Mouse (Mus musculus) mature B cell (primary cell): ENCODE measurements around the gene Lcor.

Experiments used
- in situ Hi-C: fragments of 300-500 bp; cut with MboI; formaldehyde crosslinking; loops from 2 replicates; pipeline ENCODE4 v1.14.3; 2019

Gene Lcor

DNA sequence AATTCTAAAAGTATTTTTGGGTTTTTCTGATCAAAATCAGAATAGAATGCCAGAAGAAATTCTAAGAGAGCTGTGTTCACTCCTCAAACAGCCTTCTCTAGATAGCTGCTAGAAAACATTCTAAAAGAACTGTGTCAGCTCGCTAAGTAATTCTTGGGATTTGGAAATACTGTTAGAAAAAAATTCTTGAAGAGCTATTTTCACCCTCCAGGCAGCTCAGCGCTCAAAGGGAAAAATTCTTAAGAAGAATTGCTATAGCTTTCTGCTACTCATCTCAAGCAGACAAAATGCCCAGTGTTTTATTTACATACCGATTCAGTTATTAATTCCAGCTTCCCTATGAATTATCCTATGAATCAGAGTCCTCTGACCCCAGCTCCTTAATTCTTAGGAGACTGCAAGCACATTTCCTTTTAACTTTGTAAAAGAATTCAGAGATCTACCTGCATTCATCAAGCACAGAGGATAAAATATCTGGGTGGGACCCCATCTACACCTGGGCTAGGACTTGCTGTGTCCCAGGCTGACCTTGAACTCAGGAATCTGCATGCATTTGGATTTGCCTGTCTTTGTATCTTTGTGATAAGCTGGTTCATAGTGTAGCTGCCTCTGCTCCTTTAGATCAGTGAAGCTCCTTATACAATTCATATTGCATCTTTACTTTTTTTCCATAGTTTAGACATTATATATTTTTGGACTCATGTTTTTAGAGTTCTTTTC lies 5.7 kb upstream of the Lcor start:
- in situ Hi-C loops: no loop called here

DNA sequence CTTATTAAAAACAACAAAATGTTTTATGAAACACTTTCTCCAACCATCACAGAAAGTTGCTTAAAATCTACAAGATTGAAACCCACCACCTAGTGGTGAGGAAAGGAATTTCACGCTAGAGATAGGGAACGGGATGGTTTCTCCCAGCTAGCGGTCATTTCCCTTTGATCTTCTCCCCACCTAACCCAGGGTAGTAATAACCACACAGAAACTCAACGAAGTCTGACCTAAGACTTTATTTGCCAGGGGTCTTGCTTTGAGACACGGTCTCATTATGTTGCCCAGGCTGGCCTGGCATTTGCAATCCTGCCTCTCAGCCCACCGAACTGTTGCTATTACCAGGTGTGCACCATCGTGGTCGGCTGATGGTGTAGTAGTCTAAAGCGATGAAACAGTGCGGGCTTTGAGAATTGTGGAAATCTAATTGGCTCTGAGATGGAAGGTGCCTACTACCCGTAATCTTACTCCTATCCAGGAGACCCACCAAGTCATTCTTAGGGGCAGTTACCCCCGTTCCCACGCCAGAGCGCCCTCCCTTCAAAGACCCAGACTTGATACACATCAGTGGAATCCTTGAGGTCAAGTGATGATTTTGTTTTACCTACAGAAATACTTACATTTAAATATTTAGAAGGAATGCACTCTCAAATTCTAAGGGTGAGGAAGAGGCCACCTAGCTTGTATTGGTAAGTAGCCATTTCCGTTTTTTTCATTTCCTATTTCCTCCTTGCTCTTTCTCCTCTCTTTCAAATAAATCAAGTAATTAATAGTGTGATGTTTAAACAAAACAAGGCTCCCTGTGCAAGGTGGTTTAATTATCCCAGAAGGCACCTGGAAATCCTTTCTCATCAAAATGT lies 1.2 kb upstream of the Lcor start:
- in situ Hi-C loops: no loop called here

DNA sequence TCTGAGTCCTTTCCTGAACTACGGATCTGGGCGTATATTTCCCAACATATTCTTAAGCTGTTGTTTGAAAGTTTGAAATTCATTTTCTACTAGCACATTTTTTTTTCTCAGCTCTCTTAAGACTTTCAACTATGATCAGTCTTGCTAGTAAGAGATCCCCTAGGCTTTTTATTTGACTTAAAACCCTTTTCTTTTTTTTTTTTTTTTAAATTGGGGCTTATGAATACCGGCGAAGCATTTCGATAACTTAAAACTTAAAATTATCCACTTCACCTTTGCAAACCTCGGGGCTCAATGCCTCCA lies 599 bp upstream of the Lcor start:
- in situ Hi-C loops: no loop called here

DNA sequence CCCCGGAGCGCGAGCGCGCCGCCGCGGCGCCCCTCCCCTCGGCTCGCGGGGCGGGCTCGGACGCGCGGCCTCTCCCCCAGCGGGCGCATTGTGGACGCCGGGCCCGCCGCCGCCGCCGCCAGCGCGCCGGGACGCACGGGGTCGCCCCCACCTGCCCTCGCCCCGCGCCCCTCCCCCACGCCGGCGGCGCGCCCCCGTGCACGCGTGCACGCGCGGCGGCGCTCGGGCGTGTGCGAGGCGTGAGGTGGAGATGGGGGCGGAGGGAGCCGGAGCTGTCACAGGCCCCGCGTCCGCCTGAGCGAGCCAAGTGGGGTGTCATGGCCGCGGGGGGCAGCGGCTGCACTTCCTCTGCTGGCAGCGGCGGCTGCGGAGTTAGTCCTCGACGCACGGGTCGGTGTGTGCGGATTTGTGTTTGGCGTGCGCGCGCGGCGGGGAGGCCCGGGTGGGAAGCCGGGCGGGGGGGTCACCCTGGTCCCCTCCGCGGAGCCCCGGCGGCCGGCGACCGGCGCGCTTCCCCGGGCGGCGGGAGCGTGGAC lies 540 bp downstream of the Lcor start:
- in situ Hi-C loops: no loop called here

DNA sequence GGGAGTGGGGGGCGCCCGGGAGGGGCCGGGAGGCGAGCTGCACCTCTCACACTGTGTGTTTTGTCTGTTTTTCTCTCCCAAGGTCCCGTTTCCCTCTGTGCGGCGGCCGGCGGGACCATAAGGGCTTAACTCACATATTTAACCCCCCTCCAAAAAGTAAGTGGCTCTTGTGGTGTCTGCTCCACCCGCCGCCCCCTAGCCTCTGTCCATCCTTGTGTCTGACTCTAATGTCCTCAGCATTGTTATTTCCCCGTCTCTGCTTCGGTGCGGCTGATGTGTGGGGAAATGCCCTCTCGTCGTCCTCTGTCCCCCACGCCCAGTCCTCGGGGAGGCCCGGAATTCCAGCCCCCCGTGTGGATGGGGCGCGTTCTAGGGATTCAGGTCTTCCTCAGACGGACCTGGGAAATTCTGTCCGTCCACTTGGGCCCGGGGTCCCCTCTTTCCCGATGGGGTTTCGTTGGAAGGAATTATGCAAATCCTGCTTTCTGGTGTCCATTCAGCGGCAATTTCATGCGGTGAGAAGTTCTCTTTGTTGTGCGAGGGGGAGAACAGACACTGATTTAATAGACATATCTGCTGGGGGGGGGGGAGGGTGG lies 1.1 kb downstream of the Lcor start:
- in situ Hi-C loops: no loop called here

DNA sequence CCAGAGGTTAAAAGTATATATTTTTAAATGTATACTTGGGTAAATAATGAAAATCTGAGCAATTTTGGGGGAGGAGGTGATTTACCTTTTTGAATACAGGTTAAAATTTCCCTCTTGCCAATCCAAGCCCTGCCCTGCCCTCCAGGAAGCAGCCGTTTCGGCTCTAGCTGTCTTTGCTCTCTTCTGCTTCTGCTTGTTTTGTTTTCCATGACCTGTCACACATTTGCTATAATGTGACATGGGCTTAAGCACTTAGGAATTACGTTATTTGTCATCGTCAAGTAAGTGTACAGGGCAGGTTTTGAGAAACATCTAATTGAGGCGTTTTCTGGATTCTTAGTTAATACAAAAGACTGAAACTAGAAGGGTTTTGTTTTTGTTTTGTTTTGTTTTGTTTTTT lies 1.9 kb downstream of the Lcor start:
- in situ Hi-C loops: no loop called here

DNA sequence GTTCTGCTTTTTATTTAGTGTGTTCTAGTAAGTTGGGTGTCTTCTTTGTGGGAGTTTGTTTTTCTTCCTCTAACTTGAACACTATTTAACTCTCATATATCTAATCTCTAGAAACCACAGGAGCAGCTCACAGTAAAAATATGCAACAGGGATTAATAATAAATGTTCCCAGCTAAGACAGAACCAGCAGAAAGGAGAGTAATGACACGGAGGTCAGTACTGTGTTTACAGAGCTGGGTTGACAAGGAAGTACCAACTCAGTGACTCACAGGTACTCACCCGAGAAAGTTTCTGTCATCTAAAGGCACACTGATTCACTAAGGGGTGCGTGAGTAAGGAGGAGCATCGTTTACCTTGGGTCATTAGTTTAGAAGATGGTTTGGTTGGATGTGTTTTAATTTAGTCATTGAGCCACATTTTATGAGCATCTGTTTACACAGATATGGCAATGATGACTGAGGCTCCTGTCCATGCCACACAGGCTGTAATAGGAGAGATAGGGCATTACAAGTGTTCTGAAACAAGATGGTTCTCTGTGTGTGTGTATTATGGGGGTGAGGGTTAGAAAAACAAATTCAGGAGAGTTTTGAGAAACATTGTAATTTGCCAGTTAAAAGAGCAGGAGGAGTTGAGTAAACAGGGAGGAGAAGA lies 13.1 kb downstream of the Lcor start:
- in situ Hi-C loops: no loop called here

DNA sequence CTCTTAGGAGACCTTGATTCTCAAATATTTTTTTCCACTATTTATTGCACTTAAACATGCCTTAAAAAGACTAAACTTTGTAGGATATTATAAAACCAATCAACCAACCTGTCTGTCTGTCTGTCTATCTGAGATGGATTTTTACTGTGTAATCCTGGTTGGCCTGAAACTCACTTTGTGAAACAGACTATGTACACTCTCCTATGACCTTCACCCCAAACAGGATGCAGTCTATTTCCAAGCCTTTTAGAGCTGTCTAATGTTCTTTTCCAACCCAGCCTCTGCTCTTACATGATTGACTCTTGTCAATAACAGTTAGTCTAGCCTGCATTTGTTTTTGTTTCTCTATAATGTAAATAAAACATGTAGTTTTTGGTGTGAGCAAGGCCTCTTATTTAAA lies 13.6 kb downstream of the Lcor start:
- in situ Hi-C loops: no loop called here

DNA sequence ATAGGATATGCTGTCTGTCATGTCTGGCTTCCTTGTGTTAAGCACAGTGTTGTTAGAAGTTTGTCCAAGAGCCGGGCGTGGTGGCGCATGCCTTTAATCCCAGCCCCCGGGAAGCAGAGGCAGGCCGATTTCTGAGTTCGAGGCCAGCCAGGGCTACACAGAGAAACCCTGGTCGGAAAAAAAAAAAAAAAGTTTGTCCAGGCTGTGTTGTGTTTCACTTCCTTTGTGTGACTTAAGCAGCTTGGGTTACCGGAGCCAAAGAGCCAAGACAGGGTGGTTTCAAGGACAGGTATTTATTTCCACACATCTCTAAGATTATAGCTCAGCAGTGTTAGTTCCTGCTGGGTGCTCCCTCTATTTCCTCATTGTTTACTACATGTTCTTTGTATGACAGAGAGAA lies 25.4 kb downstream of the Lcor start:
- in situ Hi-C loops: no loop called here

DNA sequence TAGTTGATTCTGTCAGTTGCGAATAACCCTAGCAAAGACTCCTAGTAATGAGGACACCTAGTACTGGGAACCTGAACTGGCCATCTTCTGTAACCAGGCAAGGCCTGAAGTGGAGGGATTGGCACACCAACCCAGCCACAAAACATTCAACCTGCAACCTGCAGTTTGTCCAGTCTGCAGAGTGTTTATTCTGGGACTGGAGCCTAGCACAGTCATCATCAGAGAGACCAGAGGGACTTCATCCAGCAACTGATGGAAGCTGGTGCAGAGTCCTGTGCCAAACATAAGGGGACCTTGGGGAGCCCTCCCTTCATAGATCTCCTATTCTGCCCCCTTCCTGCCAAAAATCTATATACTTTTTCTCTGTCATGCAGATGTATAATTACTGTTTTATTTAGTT lies 32.4 kb downstream of the Lcor start:
- in situ Hi-C loops: no loop called here

DNA sequence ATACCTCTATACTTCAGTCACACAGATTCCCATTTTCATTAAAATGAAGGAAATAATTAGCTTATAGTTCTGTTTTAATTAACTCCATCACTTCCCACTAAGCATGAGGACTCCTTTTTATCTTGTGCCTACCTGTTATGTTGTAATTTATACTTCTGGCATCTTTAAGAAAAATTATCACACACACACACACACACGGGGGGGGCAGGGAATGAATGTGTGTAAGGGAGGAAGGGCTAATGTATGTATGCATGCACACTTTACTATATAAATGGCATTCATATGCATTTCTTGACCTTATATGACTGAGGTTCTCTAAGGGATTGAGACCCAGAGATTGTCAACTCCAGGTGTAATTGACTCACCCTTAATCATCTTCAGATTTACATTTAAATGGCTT lies 33.1 kb downstream of the Lcor start:
- in situ Hi-C loops: no loop called here

DNA sequence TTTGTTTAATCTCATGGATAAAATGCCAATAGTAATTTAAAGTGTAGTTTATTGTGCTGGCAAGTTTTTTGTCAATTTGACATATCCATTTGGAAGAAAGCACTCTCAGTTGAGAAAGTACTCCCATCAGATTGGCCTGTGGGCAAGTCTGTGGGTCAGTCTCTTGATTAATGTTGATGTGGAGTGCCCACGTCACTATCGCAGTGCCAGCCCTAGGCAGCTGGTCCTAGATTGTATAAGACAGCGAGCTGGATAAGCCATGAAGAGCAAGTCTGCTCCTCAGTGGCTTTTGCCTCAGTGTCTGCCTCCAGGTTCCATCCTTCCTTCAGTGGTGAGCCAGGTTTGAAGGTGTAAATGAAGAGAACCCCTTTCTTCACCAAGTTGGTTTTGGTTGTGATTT lies 34.6 kb downstream of the Lcor start:
- in situ Hi-C loops: no loop called here

DNA sequence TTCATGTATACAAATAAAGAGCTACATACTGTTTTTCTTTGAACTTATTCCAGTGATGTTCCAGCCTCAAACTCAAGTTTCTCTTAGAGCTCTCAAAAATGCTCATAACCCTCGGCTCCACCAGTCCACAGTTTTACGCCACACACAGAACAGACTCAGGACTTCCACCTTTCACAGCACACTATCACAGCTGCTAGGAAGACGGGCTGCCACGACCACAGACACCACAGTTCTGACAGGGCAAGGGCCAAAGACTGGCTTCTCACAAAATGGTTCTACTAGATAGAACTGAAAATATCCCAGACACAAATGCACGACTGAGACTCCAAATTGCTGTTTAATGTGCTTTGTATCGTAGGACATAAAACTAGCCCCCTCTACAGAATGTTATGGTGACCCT lies 36.7 kb downstream of the Lcor start:
- in situ Hi-C loops: no loop called here

DNA sequence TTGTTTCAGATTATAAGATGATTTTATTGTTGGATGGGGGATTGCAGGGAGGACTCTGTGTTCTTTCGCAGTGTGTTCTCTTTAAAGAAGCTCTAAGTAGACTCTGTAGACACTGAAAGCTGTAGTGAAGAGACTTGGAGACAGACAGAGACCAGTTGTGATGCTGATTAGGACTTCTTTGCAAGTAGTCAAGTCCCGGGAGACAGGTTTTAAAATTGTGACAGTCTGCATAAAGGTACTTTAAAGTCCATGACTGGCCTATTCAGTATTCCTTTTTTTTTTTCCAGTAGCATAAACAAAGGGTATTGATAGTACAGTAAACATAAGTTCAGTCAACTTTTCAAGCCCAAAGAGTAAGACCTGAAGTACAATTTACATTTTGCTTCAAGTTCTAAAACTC lies 39.8 kb downstream of the Lcor start:
- in situ Hi-C loops: no loop called here

DNA sequence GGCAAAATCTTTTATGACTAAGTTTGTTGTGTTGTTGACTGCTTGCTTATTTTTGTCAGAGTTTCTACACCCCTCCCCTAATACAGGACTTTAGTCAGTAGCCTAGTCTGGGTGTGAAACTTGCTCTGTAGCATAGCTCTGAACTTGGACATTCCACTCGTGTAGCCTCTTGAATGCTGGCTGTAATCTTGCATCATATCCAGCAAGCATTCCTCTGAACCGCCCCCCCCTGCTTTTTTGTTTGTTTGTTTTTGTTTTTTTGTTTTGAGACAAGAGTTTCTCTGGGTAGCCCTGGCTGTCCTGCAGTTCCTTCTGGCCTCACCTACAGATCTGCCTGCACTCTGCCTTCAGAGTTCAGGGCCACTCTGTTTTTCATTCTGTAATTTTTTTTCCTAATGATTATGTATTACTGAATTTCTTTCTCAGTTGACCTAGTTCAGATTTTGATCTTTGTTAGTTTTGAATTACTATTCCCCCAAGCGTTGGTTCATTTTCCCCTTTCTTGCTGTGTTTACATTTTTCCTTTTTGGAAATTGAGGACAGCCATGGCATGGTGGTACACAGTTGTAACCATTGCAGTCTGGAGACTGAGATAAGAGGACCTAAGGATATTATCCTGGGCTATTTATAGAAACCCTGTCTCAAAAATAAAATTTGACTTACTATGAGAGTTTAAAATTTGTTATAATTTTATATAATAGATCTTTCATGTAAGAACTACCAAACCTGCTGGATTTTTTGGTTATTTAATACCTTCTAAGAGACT lies 41.5 kb downstream of the Lcor start:
- in situ Hi-C loops: no loop called here

DNA sequence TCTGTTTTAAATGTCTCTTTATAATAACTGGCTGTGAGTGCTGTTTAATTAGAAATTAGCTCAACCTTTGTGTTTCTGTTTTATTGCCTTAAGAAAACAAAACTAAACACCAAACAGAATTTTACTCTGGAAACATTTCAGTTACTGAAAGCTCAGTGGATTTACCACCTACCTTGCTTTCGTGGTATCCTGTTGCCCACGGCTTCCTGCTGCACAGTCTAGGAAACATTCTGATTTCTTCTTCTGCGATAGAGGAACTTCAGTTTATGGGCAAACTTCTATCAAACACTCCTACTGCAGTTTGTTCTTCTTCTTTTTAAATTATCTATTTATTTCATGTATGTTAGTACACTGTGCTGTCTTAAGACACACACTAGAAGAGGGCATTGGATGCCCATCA lies 46.7 kb downstream of the Lcor start:
- in situ Hi-C loops: no loop called here

DNA sequence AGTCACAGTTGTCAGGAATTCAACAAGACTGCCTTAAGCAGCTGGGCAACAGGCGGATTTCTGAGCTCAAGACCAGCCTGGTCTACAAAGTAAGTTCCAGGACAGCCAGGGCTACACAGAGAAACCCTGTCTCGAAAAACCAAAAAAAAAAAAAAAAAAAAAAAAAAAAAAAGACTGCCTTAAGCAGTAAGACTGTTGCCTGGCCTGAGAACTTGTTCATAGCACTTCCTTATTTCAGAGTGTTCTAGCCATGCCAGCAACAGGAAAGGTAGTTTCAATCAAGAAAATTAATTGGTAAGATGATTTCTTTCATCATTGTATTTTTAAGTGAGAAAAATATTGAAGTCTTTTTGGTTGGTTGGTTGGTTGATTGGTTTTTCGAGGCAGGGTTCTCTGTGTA lies 51.6 kb downstream of the Lcor start:
- in situ Hi-C loops: no loop called here

DNA sequence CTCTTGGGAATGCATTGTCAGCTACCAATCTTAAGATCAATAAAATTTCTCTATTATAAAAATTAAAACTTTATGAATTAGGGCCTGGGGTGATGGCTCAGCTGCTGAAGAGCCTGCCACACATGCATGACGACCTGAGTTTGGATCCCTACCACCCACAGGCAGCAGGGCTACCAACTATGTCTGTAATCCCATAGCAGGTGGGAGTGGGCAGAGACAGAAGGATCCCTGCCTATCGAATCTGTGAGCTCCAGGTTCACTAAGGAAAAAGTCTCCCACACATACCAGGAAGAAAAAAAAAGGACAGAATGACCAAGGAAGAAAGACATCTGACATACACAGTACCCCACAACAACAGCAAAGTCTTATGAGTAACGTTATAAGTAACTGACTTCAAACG lies 74.5 kb downstream of the Lcor start:
- in situ Hi-C loops: no loop called here

DNA sequence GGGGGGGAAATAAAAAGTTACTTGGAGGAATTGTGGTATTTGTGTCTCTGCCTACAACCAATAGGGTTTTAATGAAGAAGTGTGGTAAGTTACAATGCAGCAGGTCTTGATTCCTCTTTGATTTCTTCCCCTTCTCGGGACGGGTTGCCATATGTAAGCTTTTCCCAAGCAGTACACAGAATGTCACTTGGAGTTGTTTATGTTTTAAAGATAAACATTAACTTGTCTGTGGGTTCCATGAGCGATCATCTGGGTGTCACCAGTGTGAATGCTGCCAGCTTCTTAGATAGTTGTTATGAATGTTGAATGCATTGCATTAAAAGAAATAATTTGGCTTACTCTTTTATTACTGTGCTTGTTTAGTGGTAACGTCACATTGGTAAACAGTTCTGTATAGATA lies 75.1 kb downstream of the Lcor start:
- in situ Hi-C loops: no loop called here

DNA sequence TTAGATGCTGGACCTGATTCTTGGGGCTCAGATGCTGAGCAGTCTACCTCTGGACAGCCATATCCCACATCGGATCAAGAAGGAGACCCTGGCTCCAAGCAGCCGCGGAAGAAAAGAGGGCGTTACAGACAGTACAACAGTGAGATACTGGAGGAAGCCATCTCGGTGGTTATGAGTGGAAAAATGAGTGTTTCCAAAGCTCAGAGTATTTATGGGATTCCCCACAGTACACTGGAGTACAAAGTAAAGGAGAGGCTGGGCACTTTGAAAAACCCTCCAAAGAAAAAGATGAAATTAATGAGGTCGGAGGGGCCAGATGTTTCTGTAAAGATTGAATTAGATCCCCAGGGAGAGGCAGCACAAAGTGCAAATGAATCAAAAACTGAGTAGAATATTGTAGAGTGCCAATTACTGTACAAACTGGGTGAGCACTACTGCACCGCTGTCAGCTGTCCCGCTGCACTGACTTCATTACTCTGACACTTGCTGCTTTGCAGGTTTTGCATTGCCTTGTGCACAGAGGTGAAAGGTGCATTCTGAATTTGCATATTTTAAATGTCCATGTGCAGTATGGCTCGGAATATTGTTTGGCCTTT lies 76.6 kb downstream of the Lcor start:
- in situ Hi-C loops: no loop called here

DNA sequence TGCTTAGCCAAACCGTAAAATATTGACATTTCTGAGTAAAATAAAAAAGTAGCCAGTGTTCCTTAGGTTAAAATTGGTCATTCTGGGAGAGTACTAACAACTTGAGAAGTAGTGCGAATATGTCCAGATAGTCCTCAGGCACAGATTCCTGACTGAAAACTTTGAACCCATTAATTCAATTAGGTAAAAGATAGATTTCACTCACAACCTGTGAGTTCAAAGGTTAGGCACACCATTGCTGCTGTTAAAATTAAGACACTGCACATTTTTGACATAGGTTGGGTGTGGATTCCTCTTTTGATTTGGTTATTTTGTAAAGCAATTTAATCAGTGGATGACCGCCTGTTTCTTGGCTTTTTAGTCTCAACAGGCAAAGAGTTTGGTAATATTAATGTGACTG lies 78.4 kb downstream of the Lcor start:
- in situ Hi-C loops: no loop called here
